9 mouse cellular contexts compared by ENCODE assay signal in the genomic region with DNA sequence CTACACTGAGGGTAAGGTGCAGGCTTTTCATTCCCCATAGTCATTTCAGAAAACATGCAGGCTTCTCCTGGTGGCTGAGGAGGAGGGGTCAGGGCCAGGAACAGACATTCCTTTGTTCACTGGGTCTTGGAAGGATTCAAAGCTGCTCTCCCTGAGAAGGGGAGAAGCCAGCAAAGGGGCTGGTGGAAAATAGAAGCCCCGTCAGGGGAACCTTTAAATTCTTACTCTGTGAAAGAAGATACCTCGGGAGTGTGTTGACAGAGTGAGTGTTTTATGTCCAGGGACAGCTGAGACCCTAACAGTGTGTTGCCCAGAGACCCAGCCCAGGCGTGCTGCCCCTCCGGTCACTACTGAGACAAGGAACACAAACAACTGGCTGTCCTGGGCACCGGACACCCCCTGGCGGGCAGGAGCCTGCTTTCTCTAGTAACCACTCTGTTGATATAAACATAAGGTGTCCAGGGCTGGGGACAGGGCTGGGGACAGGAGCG. TPM values are rescaled to one million over a fixed set of nuclear protein-coding genes. Genes with fewer than 3 reads are reported as not detected.
DNase-seq lines count a peak whose midpoint lies in the region; ATAC-seq and TF ChIP-seq lines count a peak whose summit lies in the region.
"Had no signal": no experiment of that assay in that cellular context is flagged by ENCODE, and none has a peak within 500 bp of the region (broad histone marks: within the 10 kb centered on the region; RNA-seq: fewer than 3 reads in every experiment).

No protein-coding gene starts in this region.

- no peak for TF ChIP-seq CTCF in kidney, adult 2 months (conservative IDR thresholded peaks at IDR 0.05; ENCODE audit: insufficient read depth, insufficient read length, low read depth, low read length)
- TF ChIP-seq CTCF in cerebellum, adult 2 months (IDR thresholded peaks at IDR 0.05; ENCODE audit: borderline replicate concordance, insufficient read depth, low read depth, low read length), result no peak

- ATAC-seq in kidney, embryonic 16.5 days (ENCODE audit: low FRiP score, low TSS enrichment), result peak; percentile 91
- peak; percentile 63 for ATAC-seq in neural tube, embryonic 15.5 days (ENCODE audit: low FRiP score)
- ATAC-seq: CD4-positive, CD25-positive, alpha-beta regulatory T cell, adult 4 months had no signal

- no peaks in the 10 kb centered on the region for H3K36me3 ChIP-seq in kidney, embryonic 16.5 days (ENCODE audit: insufficient read depth, low read length)
- H3K36me3 ChIP-seq in kidney, adult 2 months (ENCODE audit: control insufficient read depth, insufficient read depth, low read length), result no peaks in the 10 kb centered on the region
- H3K36me3 ChIP-seq in neural tube, embryonic 15.5 days, result no peaks in the 10 kb centered on the region

- WGBS in kidney, embryonic 16.5 days, result 12% methylated on average over 7 of the region's 7 CpGs
- 50% methylated on average over 7 of the region's 7 CpGs for WGBS in kidney, adult 2 months
- WGBS in neural tube, embryonic 15.5 days, result 21% methylated on average over 7 of the region's 7 CpGs
- WGBS in cerebellum, adult 2 months, result 55% methylated on average over 7 of the region's 7 CpGs

- no peaks in the 10 kb centered on the region for H3K27me3 ChIP-seq in kidney, embryonic 16.5 days (ENCODE audit: insufficient read depth, low read length)
- H3K27me3 ChIP-seq in kidney, adult 2 months (replicated peaks; ENCODE audit: control insufficient read depth, insufficient read depth, low read length), result no peaks in the 10 kb centered on the region
- no peaks in the 10 kb centered on the region for H3K27me3 ChIP-seq in neural tube, embryonic 15.5 days (replicated peaks)
- H3K27me3 ChIP-seq in cerebellum, adult 2 months (ENCODE audit: control insufficient read depth, insufficient read depth, low read length), result no peaks in the 10 kb centered on the region

- no peaks in the 10 kb centered on the region for H3K9me3 ChIP-seq in kidney, embryonic 16.5 days (ENCODE audit: low read length)
- no peaks in the 10 kb centered on the region for H3K9me3 ChIP-seq in neural tube, embryonic 15.5 days (replicated peaks)

- no peak for DNase-seq in kidney, adult 2 months
- peak; percentile 82 for DNase-seq in forelimb bud, embryonic 11.5 days (ENCODE audit: low read depth, low spot score)
- peak; percentile 53 for DNase-seq in hindlimb bud, embryonic 11.5 days (ENCODE audit: extremely low spot score, low read depth, low spot score)
- DNase-seq in spleen, postnatal 14 days (ENCODE audit: low spot score in 2 of 2), result no peak
- DNase-seq in adipocyte (ENCODE audit: low spot score), result no peak
- no peak for DNase-seq in cerebellum, adult 2 months

- peaks cover 25% of the 10 kb centered on the region for H3K4me1 ChIP-seq in kidney, embryonic 16.5 days (ENCODE audit: insufficient read depth, low read length)
- no peaks in the 10 kb centered on the region for H3K4me1 ChIP-seq in kidney, adult 2 months (ENCODE audit: control insufficient read depth, insufficient read depth, low read length)
- H3K4me1 ChIP-seq in neural tube, embryonic 15.5 days, result peaks cover 9% of the 10 kb centered on the region
- no peaks in the 10 kb centered on the region for H3K4me1 ChIP-seq in cerebellum, adult 2 months (ENCODE audit: control insufficient read depth, insufficient read depth, low read length)

- no peak overlapping the region for H3K4me3 ChIP-seq in kidney, embryonic 16.5 days (ENCODE audit: low read length)
- H3K4me3 ChIP-seq in kidney, adult 2 months (ENCODE audit: insufficient read depth, low read depth, low read length), result no peak overlapping the region
- H3K4me3 ChIP-seq in neural tube, embryonic 15.5 days (replicated peaks), result no peak overlapping the region
- no peak overlapping the region for H3K4me3 ChIP-seq in cerebellum, adult 2 months (replicated peaks; ENCODE audit: insufficient read depth, low read depth, low read length)

- 0 out of 2 replicates have a peak overlapping the region, but pooled peaks have one; percentile 9 for H3K4me2 ChIP-seq in kidney, embryonic 16.5 days (replicated peaks; ENCODE audit: low read depth, low read length)
- no peak overlapping the region for H3K4me2 ChIP-seq in neural tube, embryonic 15.5 days

- peak overlapping the region; percentile 36; the same call in 1 of the 2 replicates for H3K9ac ChIP-seq in kidney, embryonic 16.5 days (replicated peaks; ENCODE audit: low read length)
- H3K9ac ChIP-seq in neural tube, embryonic 15.5 days (replicated peaks), result no peak overlapping the region

- H3K27ac ChIP-seq in kidney, embryonic 16.5 days (ENCODE audit: low read length), result peak overlapping the region; percentile 94
- H3K27ac ChIP-seq in kidney, adult 2 months (ENCODE audit: insufficient read depth, low read depth, low read length), result no peak overlapping the region
- H3K27ac ChIP-seq in neural tube, embryonic 15.5 days (replicated peaks), result peak overlapping the region; percentile 67
- H3K27ac ChIP-seq in cerebellum, adult 2 months (ENCODE audit: insufficient read depth, low read length), result no peak overlapping the region

- no peak for TF ChIP-seq POLR2A in kidney, adult 2 months (IDR thresholded peaks at IDR 0.05; ENCODE audit: low read depth, low read length)
- no peak for TF ChIP-seq POLR2A in cerebellum, adult 2 months (IDR thresholded peaks at IDR 0.05; ENCODE audit: borderline replicate concordance, insufficient read depth, low read length)

RNA-seq across cellular contexts. Expression of gene Apobec2, which starts 4.7 kb away (rescaled TPM):
- polyA plus RNA-seq in kidney, embryonic 16.5 days (2015; fragmentation: Nextera tagmentation; extraction: Ambion mirVana), result 2.6 and 2.7 TPM in 2 replicates
- 2.0 and 6.0 TPM in 2 replicates for polyA plus RNA-seq in kidney, adult 2 months (2012; rRNA removed)
- polyA plus RNA-seq in neural tube, embryonic 15.5 days (2015; fragmentation: Nextera tagmentation; extraction: Ambion mirVana), result 3.7 and 5.1 TPM in 2 replicates
- polyA plus RNA-seq in cerebellum, adult 2 months (2012; rRNA removed), result 0.21 and 0.28 TPM in 2 replicates

RNA-seq across cellular contexts. Expression of gene Tspo2, which starts 13.9 kb away (rescaled TPM):
- polyA plus RNA-seq in kidney, embryonic 16.5 days (2015; fragmentation: Nextera tagmentation; extraction: Ambion mirVana), result 1.7 and 2.0 TPM in 2 replicates
- polyA plus RNA-seq in kidney, adult 2 months (2012; rRNA removed), result 0.41 and 0.53 TPM in 2 replicates
- 0.69 and 1.1 TPM in 2 replicates for polyA plus RNA-seq in neural tube, embryonic 15.5 days (2015; fragmentation: Nextera tagmentation; extraction: Ambion mirVana)
- 0.43 and 0.60 TPM in 2 replicates for polyA plus RNA-seq in cerebellum, adult 2 months (2012; rRNA removed)
- polyA plus RNA-seq: CD4-positive, CD25-positive, alpha-beta regulatory T cell, adult 4 months had no signal

RNA-seq across cellular contexts. Expression of gene Unc5cl, which starts 17.2 kb away (rescaled TPM):
- 8.3 and 8.8 TPM in 2 replicates for polyA plus RNA-seq in kidney, embryonic 16.5 days (2015; fragmentation: Nextera tagmentation; extraction: Ambion mirVana)
- 0.26 and 0.58 TPM in 2 replicates for polyA plus RNA-seq in kidney, adult 2 months (2012; rRNA removed)
- 0.18 and 4.4 TPM in 2 replicates for polyA plus RNA-seq in neural tube, embryonic 15.5 days (2015; fragmentation: Nextera tagmentation; extraction: Ambion mirVana)
- 0.16 and 0.19 TPM in 2 replicates for polyA plus RNA-seq in cerebellum, adult 2 months (2012; rRNA removed)

RNA-seq across cellular contexts. Expression of gene Oard1, which starts 27.7 kb away (rescaled TPM):
- 70.2 and 77.9 TPM in 2 replicates for polyA plus RNA-seq in kidney, embryonic 16.5 days (2015; fragmentation: Nextera tagmentation; extraction: Ambion mirVana)
- 18.2 and 25.8 TPM in 2 replicates for polyA plus RNA-seq in kidney, adult 2 months (2012; rRNA removed)
- 29.4 and 39.3 TPM in 2 replicates for polyA plus RNA-seq in neural tube, embryonic 15.5 days (2015; fragmentation: Nextera tagmentation; extraction: Ambion mirVana)
- polyA plus RNA-seq in cerebellum, adult 2 months (2012; rRNA removed), result 27.4 and 27.6 TPM in 2 replicates

RNA-seq across cellular contexts. Expression of gene Nfya, which starts 27.8 kb away (rescaled TPM):
- polyA plus RNA-seq in kidney, embryonic 16.5 days (2015; fragmentation: Nextera tagmentation; extraction: Ambion mirVana), result 16.6 and 18.9 TPM in 2 replicates
- polyA plus RNA-seq in kidney, adult 2 months (2012; rRNA removed), result 45.8 and 46.2 TPM in 2 replicates
- 9.1 and 9.5 TPM in 2 replicates for polyA plus RNA-seq in neural tube, embryonic 15.5 days (2015; fragmentation: Nextera tagmentation; extraction: Ambion mirVana)
- 20.3 and 28.1 TPM in 2 replicates for polyA plus RNA-seq in cerebellum, adult 2 months (2012; rRNA removed)

Comparison
In these comparisons a context has a peak if more than half of its experiments do, and no peak if none do; other contexts are left out.
1. H3K27ac ChIP-seq: peak in kidney, embryonic 16.5 days (single experiment) and neural tube, embryonic 15.5 days (single experiment); none in kidney, adult 2 months (single experiment) and cerebellum, adult 2 months (single experiment).
2. DNase-seq: peak in forelimb bud, embryonic 11.5 days (single experiment) and hindlimb bud, embryonic 11.5 days (single experiment); none in kidney, adult 2 months (single experiment), spleen, postnatal 14 days (0 of 2), adipocyte (single experiment) and cerebellum, adult 2 months (0 of 2).